Mouse (Mus musculus): ENCODE results near the gene Ldlrad3. TPM values are rescaled to one million over a fixed set of nuclear protein-coding genes. Genes with fewer than 3 reads are reported as not detected.

Gene Ldlrad3
- polyA plus RNA-seq, 1 experiment from 2014 or later: 55.8 TPM

GRCm38 (mm10) chr2:102202211-102202770 is 16.1 kb upstream of the Ldlrad3 start:
- no peak for DNase-seq (ENCODE audit: low spot score)
- Histone ChIP-seq H3K4me3 (no peak overlapping the region), H3K4me1 (peaks cover 31% of the 10 kb centered on the region)

GRCm38 (mm10) chr2:102201198-102201948 is 15.2 kb upstream of the Ldlrad3 start:
- WGBS: 82% methylated on average over 14 of the region's 14 CpGs
- Histone ChIP-seq H3K4me3 (no peak overlapping the region), H3K36me3 (no peaks in the 10 kb centered on the region), H3K27me3 (ENCODE audit: low read depth, poor library complexity, severe bottlenecking) (peaks cover 11% of the 10 kb centered on the region; the same call in 1 of the 2 replicates), H3K4me1 (peaks cover 29% of the 10 kb centered on the region), H3K9me3 (replicated peaks) (no peaks in the 10 kb centered on the region), H3K27ac (replicated peaks) (no peak overlapping the region)
- DNase-seq (ENCODE audit: low spot score): no peak

More at GRCm38 (mm10) chr2:102202211-102202770, 16.1 kb upstream of the Ldlrad3 start:
- 88% methylated on average over 2 of the region's 2 CpGs for WGBS
- peaks cover 16% of the 10 kb centered on the region for H3K27me3 ChIP-seq (ENCODE audit: low read depth, poor library complexity, severe bottlenecking)
- H3K27ac ChIP-seq (replicated peaks): no peak overlapping the region
- H3K9me3 ChIP-seq (replicated peaks): no peaks in the 10 kb centered on the region
- H3K36me3 ChIP-seq: no peaks in the 10 kb centered on the region

GRCm38 (mm10) chr2:102197332-102197731 is 11.1 kb upstream of the Ldlrad3 start:
- WGBS: 91% methylated on average over 1 of the region's 1 CpGs
- Histone ChIP-seq H3K36me3 (no peaks in the 10 kb centered on the region), H3K9me3 (replicated peaks) (no peaks in the 10 kb centered on the region), H3K4me3 (no peak overlapping the region), H3K27ac (replicated peaks) (no peak overlapping the region), H3K4me1 (peaks cover 12% of the 10 kb centered on the region), H3K27me3 (ENCODE audit: low read depth, poor library complexity, severe bottlenecking) (no peaks in the 10 kb centered on the region)
- DNase-seq (ENCODE audit: low spot score): no peak

GRCm38 (mm10) chr2:102196709-102197108 is 10.5 kb upstream of the Ldlrad3 start:
- Histone ChIP-seq H3K36me3 (no peaks in the 10 kb centered on the region), H3K4me3 (no peak overlapping the region), H3K9me3 (replicated peaks) (no peaks in the 10 kb centered on the region), H3K27me3 (ENCODE audit: low read depth, poor library complexity, severe bottlenecking) (no peaks in the 10 kb centered on the region), H3K27ac (replicated peaks) (no peak overlapping the region), H3K4me1 (peaks cover 12% of the 10 kb centered on the region)
- 76% methylated on average over 8 of the region's 8 CpGs for WGBS
- DNase-seq (ENCODE audit: low spot score): no peak

GRCm38 (mm10) chr2:102195494-102195893 is 9.3 kb upstream of the Ldlrad3 start:
- Histone ChIP-seq H3K4me1 (peaks cover 12% of the 10 kb centered on the region), H3K36me3 (no peaks in the 10 kb centered on the region), H3K27ac (replicated peaks) (no peak overlapping the region), H3K4me3 (no peak overlapping the region), H3K9me3 (replicated peaks) (no peaks in the 10 kb centered on the region), H3K27me3 (ENCODE audit: low read depth, poor library complexity, severe bottlenecking) (no peaks in the 10 kb centered on the region)
- no peak for DNase-seq (ENCODE audit: low spot score)
- WGBS: 86% methylated on average over 4 of the region's 4 CpGs

GRCm38 (mm10) chr2:102194247-102194646 is 8.1 kb upstream of the Ldlrad3 start:
- no peaks in the 10 kb centered on the region for H3K9me3 ChIP-seq (replicated peaks)
- no peak overlapping the region for H3K4me3 ChIP-seq
- H3K4me1 ChIP-seq: peaks cover 12% of the 10 kb centered on the region
- DNase-seq (ENCODE audit: low spot score): no peak
- H3K36me3 ChIP-seq: no peaks in the 10 kb centered on the region
- no peaks in the 10 kb centered on the region for H3K27me3 ChIP-seq (ENCODE audit: low read depth, poor library complexity, severe bottlenecking)
- no peak overlapping the region for H3K27ac ChIP-seq (replicated peaks)
- 75% methylated on average over 4 of the region's 4 CpGs for WGBS

GRCm38 (mm10) chr2:102192943-102193820 is 7.0 kb upstream of the Ldlrad3 start:
- WGBS: 92% methylated on average over 16 of the region's 16 CpGs
- H3K27ac ChIP-seq (replicated peaks): no peak overlapping the region
- no peaks in the 10 kb centered on the region for H3K9me3 ChIP-seq (replicated peaks)
- DNase-seq (ENCODE audit: low spot score): no peak
- H3K4me3 ChIP-seq: no peak overlapping the region
- H3K4me1 ChIP-seq: peaks cover 12% of the 10 kb centered on the region
- H3K36me3 ChIP-seq: no peaks in the 10 kb centered on the region
- no peaks in the 10 kb centered on the region for H3K27me3 ChIP-seq (ENCODE audit: low read depth, poor library complexity, severe bottlenecking)

GRCm38 (mm10) chr2:102191736-102192135 is 5.6 kb upstream of the Ldlrad3 start:
- no peaks in the 10 kb centered on the region for H3K9me3 ChIP-seq (replicated peaks)
- 82% methylated on average over 4 of the region's 4 CpGs for WGBS
- H3K4me3 ChIP-seq: no peak overlapping the region
- no peak overlapping the region for H3K27ac ChIP-seq (replicated peaks)
- no peak for DNase-seq (ENCODE audit: low spot score)
- no peaks in the 10 kb centered on the region for H3K36me3 ChIP-seq
- peaks cover 3% of the 10 kb centered on the region; the same call in 1 of the 2 replicates for H3K27me3 ChIP-seq (ENCODE audit: low read depth, poor library complexity, severe bottlenecking)
- peaks cover 12% of the 10 kb centered on the region for H3K4me1 ChIP-seq

GRCm38 (mm10) chr2:102190956-102191355 is 4.8 kb upstream of the Ldlrad3 start:
- peaks cover 3% of the 10 kb centered on the region; the same call in 1 of the 2 replicates for H3K27me3 ChIP-seq (ENCODE audit: low read depth, poor library complexity, severe bottlenecking)
- no peak for DNase-seq (ENCODE audit: low spot score)
- peaks cover 15% of the 10 kb centered on the region for H3K4me1 ChIP-seq
- H3K4me3 ChIP-seq: no peak overlapping the region
- no peaks in the 10 kb centered on the region for H3K36me3 ChIP-seq
- H3K27ac ChIP-seq (replicated peaks): no peak overlapping the region
- no peaks in the 10 kb centered on the region for H3K9me3 ChIP-seq (replicated peaks)

GRCm38 (mm10) chr2:102185069-102185950 is 875 bp downstream of the Ldlrad3 start:
- peak; percentile 63 for DNase-seq (ENCODE audit: low spot score)
- Histone ChIP-seq H3K27me3 (ENCODE audit: low read depth, poor library complexity, severe bottlenecking) (peaks cover 3% of the 10 kb centered on the region; the same call in 1 of the 2 replicates), H3K4me1 (peaks cover 42% of the 10 kb centered on the region), H3K4me3 (peak overlapping the region; percentile 79), H3K36me3 (no peaks in the 10 kb centered on the region), H3K9me3 (replicated peaks) (no peaks in the 10 kb centered on the region), H3K27ac (replicated peaks) (peak overlapping the region; percentile 98)
- WGBS: under 1% methylated on average over 24 of the region's 24 CpGs

GRCm38 (mm10) chr2:102183720-102184480 is 2.3 kb downstream of the Ldlrad3 start:
- peaks cover 42% of the 10 kb centered on the region for H3K4me1 ChIP-seq
- peaks cover 3% of the 10 kb centered on the region; the same call in 1 of the 2 replicates for H3K27me3 ChIP-seq (ENCODE audit: low read depth, poor library complexity, severe bottlenecking)
- H3K4me3 ChIP-seq: peak overlapping the region; percentile 79
- 74% methylated on average over 7 of the region's 7 CpGs for WGBS
- no peaks in the 10 kb centered on the region for H3K9me3 ChIP-seq (replicated peaks)
- H3K36me3 ChIP-seq: peaks cover 11% of the 10 kb centered on the region
- DNase-seq (ENCODE audit: low spot score): no peak
- H3K27ac ChIP-seq (replicated peaks): no peak overlapping the region

All from midbrain, embryonic 10.5 days (tissue).